Mouse (Mus musculus) heart, adult 2 months (tissue): ENCODE data around the gene Dusp14. TPM values are rescaled to one million over a fixed set of nuclear protein-coding genes. Genes with fewer than 3 reads are reported as not detected.

Experiments used
- DNase-seq, 2 experiments: peaks; one replicate each; pipeline ENCODE4 v3.0.0; 2021
- H3K27ac ChIP-seq: fragments of 200-600 bp; 2 replicates; pipeline ENCODE4 v1.8.1; 2022
- H3K27me3 ChIP-seq: fragments of 200-500 bp; 2 replicates; pipeline ENCODE4 v1.6.1; 2012; ENCODE audit warnings: mild to moderate bottlenecking, low read length, inconsistent platforms, mixed read lengths; ENCODE audit not compliant: control insufficient read depth, insufficient read depth
- H3K36me3 ChIP-seq: fragments of 200-500 bp; 2 replicates; pipeline ENCODE4 v1.6.1; 2012; ENCODE audit warnings: low read length, inconsistent platforms; ENCODE audit not compliant: control insufficient read depth, insufficient read depth
- H3K4me1 ChIP-seq: fragments of 200-500 bp; 2 replicates; pipeline ENCODE4 v1.6.1; 2011; ENCODE audit warnings: low read length; ENCODE audit not compliant: control insufficient read depth, insufficient read depth
- H3K4me3 ChIP-seq: fragments of 200-600 bp; 2 replicates; pipeline ENCODE4 v1.8.1; 2022
- H3K79me2 ChIP-seq: fragments of 200-500 bp; replicated peaks from 2 replicates; pipeline ENCODE4 v1.6.1; 2012; ENCODE audit warnings: mild to moderate bottlenecking, inconsistent platforms, low read length, moderate library complexity, mixed read lengths; ENCODE audit not compliant: control insufficient read depth, insufficient read depth
- H3K9ac ChIP-seq: fragments of 200-500 bp; 2 replicates; pipeline ENCODE4 v1.6.1; 2012; ENCODE audit warnings: low read depth, mild to moderate bottlenecking, control low read depth, inconsistent platforms, low read length, mixed read lengths
- CTCF ChIP-seq: fragments of 200-600 bp; IDR thresholded peaks from 2 replicates; pipeline ENCODE4 v1.8.1; 2022; ENCODE audit warnings: antibody characterized with exemption, mild to moderate bottlenecking, moderate library complexity
- EP300 ChIP-seq: fragments of 200-500 bp; IDR thresholded peaks from 2 replicates; pipeline ENCODE4 v1.6.1; 2011; ENCODE audit warnings: low read depth, low read length, control low read depth; ENCODE audit not compliant: insufficient read depth
- POLR2A ChIP-seq: fragments of 200-500 bp; IDR thresholded peaks from 2 replicates; pipeline ENCODE4 v1.6.1; 2011; ENCODE audit warnings: mild to moderate bottlenecking, low read depth, low read length, control low read depth; ENCODE audit not compliant: insufficient read depth
- WGBS: fragments of 180-500 bp; shearing (Covaris S2); methylation state at CpG from one replicate; pipeline ENCODE4 v1.1.7; 2018; 5-methylcytosine and 5-hydroxymethylcytosine counted together
- intact Hi-C: fragments of 180-260 bp; cut with DNase I; formaldehyde crosslinking; loops from one replicate; pipeline ENCODE4 v1.15.1; 2025
- polyA plus RNA-seq: library from polyadenylated mRNA; depleted of rRNA; stranded (reverse); fragments of >200 nt; gene quantifications from 2 replicates; pipeline ENCODE4 v1.2.3, GENCODE M21; 2012
- total RNA-seq, 2 experiments: library from RNA; stranded (reverse); gene quantifications; 2 replicates each; pipeline ENCODE4 v1.2.3; 2021

Dusp14 gene
- total and polyA plus RNA-seq, 3 experiments: 0.34 to 3.5 (median 0.48) TPM

GRCm38 (mm10) chr11:84016810-84017508 lies 52.1 kb downstream of the Dusp14 start:
- Histone ChIP-seq H3K4me1 (no peaks in the 10 kb centered on the region), H3K79me2 (no peaks in the 10 kb centered on the region), H3K27me3 (no peaks in the 10 kb centered on the region), H3K36me3 (no peaks in the 10 kb centered on the region), H3K9ac (no peak overlapping the region), H3K27ac (no peak overlapping the region), H3K4me3 (no peak overlapping the region)
- DNase-seq: no peak
- TF ChIP-seq POLR2A (no peak), EP300 (no peak), CTCF (no peak)
- WGBS: 86% methylated on average over 7 of the region's 7 CpGs
- intact Hi-C loops: no loop called here

- 87% methylated on average over 6 of the region's 6 CpGs for WGBS
- no peak for DNase-seq
- no peak for TF ChIP-seq POLR2A
- TF ChIP-seq CTCF: no peak
- no peaks in the 10 kb centered on the region for H3K36me3 ChIP-seq
- H3K9ac ChIP-seq: no peak overlapping the region
- H3K79me2 ChIP-seq: no peaks in the 10 kb centered on the region
- H3K27ac ChIP-seq: no peak overlapping the region
- H3K4me1 ChIP-seq: no peaks in the 10 kb centered on the region
- intact Hi-C loops: no loop called here
- no peak overlapping the region for H3K4me3 ChIP-seq
- H3K27me3 ChIP-seq: no peaks in the 10 kb centered on the region
Measured at GRCm38 (mm10) chr11:84016147-84016809, 52.8 kb downstream of the Dusp14 start.

GRCm38 (mm10) chr11:84013105-84013504 lies 56.0 kb downstream of the Dusp14 start:
- Histone ChIP-seq H3K4me1 (no peaks in the 10 kb centered on the region), H3K27ac (no peak overlapping the region), H3K9ac (no peak overlapping the region), H3K4me3 (no peak overlapping the region), H3K79me2 (no peaks in the 10 kb centered on the region), H3K27me3 (no peaks in the 10 kb centered on the region), H3K36me3 (peaks cover 4% of the 10 kb centered on the region; the same call in 1 of the 2 replicates)
- TF ChIP-seq EP300: no peak
- no peak for TF ChIP-seq CTCF
- no peak for TF ChIP-seq POLR2A
- WGBS: 57% methylated on average over 7 of the region's 7 CpGs
- DNase-seq: no peak
- intact Hi-C loops: no loop called here

GRCm38 (mm10) chr11:84011576-84011975 lies 57.5 kb downstream of the Dusp14 start:
- Histone ChIP-seq H3K9ac (no peak overlapping the region), H3K27me3 (no peaks in the 10 kb centered on the region), H3K4me1 (no peaks in the 10 kb centered on the region), H3K27ac (no peak overlapping the region), H3K79me2 (no peaks in the 10 kb centered on the region), H3K36me3 (peaks cover 4% of the 10 kb centered on the region; the same call in 1 of the 2 replicates), H3K4me3 (no peak overlapping the region)
- WGBS: 81% methylated on average over 2 of the region's 2 CpGs
- DNase-seq: no peak
- intact Hi-C loops: no loop called here
- TF ChIP-seq EP300 (no peak), CTCF (no peak), POLR2A (no peak)

- 70% methylated on average over 12 of the region's 12 CpGs for WGBS
- H3K4me1 ChIP-seq: no peaks in the 10 kb centered on the region
- no peak overlapping the region for H3K9ac ChIP-seq
- DNase-seq: no peak
- intact Hi-C loops: no loop called here
- H3K27me3 ChIP-seq: no peaks in the 10 kb centered on the region
- no peaks in the 10 kb centered on the region for H3K79me2 ChIP-seq
- H3K27ac ChIP-seq: no peak overlapping the region
- H3K36me3 ChIP-seq: peaks cover 4% of the 10 kb centered on the region; the same call in 1 of the 2 replicates
- no peak for TF ChIP-seq POLR2A
- TF ChIP-seq EP300: no peak
- no peak for TF ChIP-seq CTCF
- H3K4me3 ChIP-seq: no peak overlapping the region
Measured at GRCm38 (mm10) chr11:84011050-84011449, 58.0 kb downstream of the Dusp14 start.

- WGBS: 92% methylated on average over 9 of the region's 9 CpGs
- peaks cover 4% of the 10 kb centered on the region; the same call in 1 of the 2 replicates for H3K36me3 ChIP-seq
- no peak overlapping the region for H3K4me3 ChIP-seq
- intact Hi-C loops: no loop called here
- no peaks in the 10 kb centered on the region for H3K79me2 ChIP-seq
- H3K4me1 ChIP-seq: no peaks in the 10 kb centered on the region
- H3K9ac ChIP-seq: no peak overlapping the region
- TF ChIP-seq CTCF (no peak), EP300 (no peak), POLR2A (no peak)
- no peak overlapping the region for H3K27ac ChIP-seq
- DNase-seq: no peak
- no peaks in the 10 kb centered on the region for H3K27me3 ChIP-seq
Measured at GRCm38 (mm10) chr11:84010411-84010810, 58.6 kb downstream of the Dusp14 start.
